Mouse (Mus musculus) stomach, embryonic 16.5 days (tissue): ENCODE measurements around the gene Aasdh. TPM values are rescaled to one million over a fixed set of nuclear protein-coding genes. Genes with fewer than 3 reads are reported as not detected.
"Not testable (repeated sequence)": the region's sequence is repeated elsewhere in the genome, so short reads cannot be mapped to it uniquely, and the experiment has no call there.

ENCODE experiments used
- ATAC-seq: fragments of 200-750 bp; cut with Nextera tagmentation; 2 replicates; pipeline ENCODE4 v1.8.0; 2017; ENCODE audit warnings: moderate number of reproducible peaks, moderate TSS enrichment; ENCODE audit not compliant: insufficient read depth, low FRiP score
- H3K27ac ChIP-seq: fragments of 300-500 bp; sonication (generic); 2 replicates; pipeline ENCODE4 v1.5.1; 2014; ENCODE audit warnings: low read length
- H3K27me3 ChIP-seq: fragments of 300-500 bp; sonication (generic); 2 replicates; pipeline ENCODE4 v1.6.1; 2014; ENCODE audit warnings: low read length, control low read depth, mixed read lengths; ENCODE audit not compliant: control insufficient read depth, insufficient read depth
- H3K36me3 ChIP-seq: fragments of 300-500 bp; sonication (generic); 2 replicates; pipeline ENCODE4 v1.6.1; 2014; ENCODE audit warnings: low read length; ENCODE audit not compliant: control insufficient read depth, insufficient read depth
- H3K4me1 ChIP-seq: fragments of 300-500 bp; sonication (generic); 2 replicates; pipeline ENCODE4 v1.6.1; 2014; ENCODE audit warnings: low read length, control low read depth, mixed read lengths; ENCODE audit not compliant: control insufficient read depth, insufficient read depth
- H3K4me2 ChIP-seq: fragments of 300-500 bp; sonication (generic); 2 replicates; pipeline ENCODE4 v1.6.1; 2014; ENCODE audit warnings: low read depth, low read length, mixed read lengths
- H3K4me3 ChIP-seq: fragments of 300-500 bp; sonication (generic); replicated peaks from 2 replicates; pipeline ENCODE4 v1.5.1; 2014; ENCODE audit warnings: mild to moderate bottlenecking, low read length
- H3K9ac ChIP-seq: fragments of 300-500 bp; sonication (generic); 2 replicates; pipeline ENCODE4 v1.6.1; 2014; ENCODE audit warnings: low read length
- H3K9me3 ChIP-seq: fragments of 300-500 bp; sonication (generic); replicated peaks from 2 replicates; pipeline ENCODE4 v1.6.1; 2016; ENCODE audit warnings: low read length, control low read depth; ENCODE audit not compliant: control insufficient read depth
- WGBS: fragments of 180-500 bp; shearing (Covaris S2); extraction: QIAGEN DNeasy Blood & Tissue Kit; methylation state at CpG from one replicate; pipeline ENCODE4 v1.1.7; 2014; 5-methylcytosine and 5-hydroxymethylcytosine counted together
- polyA plus RNA-seq: library from polyadenylated mRNA; unstranded; fragments of >200 nt; fragmentation: Nextera tagmentation; extraction: Ambion mirVana; gene quantifications from 2 replicates; pipeline ENCODE4 v1.2.1, GENCODE M21; 2015

The Aasdh gene
- polyA plus RNA-seq, 1 experiment from 2014 or later: 15.5 TPM

DNA sequence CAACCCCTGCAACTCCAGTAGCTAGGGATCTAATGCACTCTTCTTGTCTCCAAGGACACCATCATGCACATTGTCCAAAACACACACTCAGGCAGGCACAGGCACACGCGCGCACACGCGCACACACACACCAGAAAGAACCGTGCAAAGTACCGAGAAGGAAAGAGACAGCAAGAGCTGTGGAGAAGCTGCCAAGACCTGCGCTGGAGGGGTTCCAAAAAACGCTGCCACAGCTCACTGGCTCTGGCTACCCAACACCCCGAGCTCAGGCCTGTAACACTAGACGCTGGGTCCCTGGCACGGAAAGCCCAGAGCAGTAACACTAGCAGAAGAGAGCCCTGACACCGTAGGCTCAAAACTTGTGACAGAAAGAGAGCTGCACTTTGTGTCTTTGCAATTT is 18.1 kb upstream of the Aasdh start:
- no peak overlapping the region for H3K4me2 ChIP-seq
- H3K36me3 ChIP-seq: peaks cover 12% of the 10 kb centered on the region
- no peak overlapping the region for H3K27ac ChIP-seq
- no peaks in the 10 kb centered on the region for H3K27me3 ChIP-seq
- H3K4me3 ChIP-seq: no peak overlapping the region
- H3K4me1 ChIP-seq: no peaks in the 10 kb centered on the region
- ATAC-seq: no peak
- H3K9me3 ChIP-seq: 0 out of 2 replicates have a peak, but pooled peaks cover 8% of the 10 kb centered on the region
- WGBS: 93% methylated on average over 13 of the region's 13 CpGs
- no peak overlapping the region for H3K9ac ChIP-seq

DNA sequence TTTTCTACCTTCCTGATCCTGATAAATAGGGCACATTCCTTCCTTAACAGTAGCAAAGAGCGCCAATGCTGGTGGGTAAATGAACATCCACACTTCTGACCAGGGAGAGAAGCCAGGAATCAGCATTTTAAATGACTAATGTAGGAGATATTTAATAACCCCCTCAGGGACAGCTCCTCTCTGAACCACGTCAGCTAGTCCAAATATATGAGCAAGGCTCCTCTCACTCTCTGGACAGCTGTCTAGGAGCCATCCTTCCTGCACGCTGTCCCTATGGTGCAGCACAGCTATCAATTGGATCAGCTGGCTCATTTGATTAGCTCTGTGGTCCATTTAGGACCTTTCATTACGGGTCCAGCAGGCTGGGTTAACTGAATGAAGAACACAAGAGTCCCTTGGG is 17.5 kb upstream of the Aasdh start:
- Histone ChIP-seq H3K9me3 (0 out of 2 replicates have a peak, but pooled peaks cover 8% of the 10 kb centered on the region), H3K4me3 (no peak overlapping the region), H3K27me3 (no peaks in the 10 kb centered on the region), H3K27ac (no peak overlapping the region), H3K4me1 (no peaks in the 10 kb centered on the region), H3K4me2 (no peak overlapping the region), H3K9ac (no peak overlapping the region), H3K36me3 (peaks cover 12% of the 10 kb centered on the region)
- no peak for ATAC-seq
- 89% methylated on average over 4 of the region's 4 CpGs for WGBS

DNA sequence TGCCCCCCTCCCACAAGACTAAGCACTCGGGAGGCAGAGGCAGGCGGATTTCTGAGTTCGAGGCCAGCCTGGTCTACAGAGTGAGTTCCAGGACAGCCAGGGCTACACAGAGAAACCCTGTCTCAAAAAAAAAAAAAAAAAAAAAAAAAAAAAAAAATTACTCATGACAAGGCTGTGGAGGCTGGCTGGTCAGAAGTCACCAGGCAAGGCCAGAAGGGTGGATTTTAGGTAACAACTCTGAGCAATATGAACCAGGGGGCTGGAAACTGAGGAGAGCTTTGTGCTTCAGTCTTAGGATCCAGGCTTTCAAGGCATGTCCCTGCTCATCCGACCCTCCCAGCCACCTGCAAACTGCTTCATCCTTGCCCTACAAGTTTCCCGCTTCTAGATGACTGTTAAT is 7.2 kb upstream of the Aasdh start:
- not testable (repeated sequence) for H3K4me2 ChIP-seq, H3K4me1 ChIP-seq, ATAC-seq, H3K4me3 ChIP-seq, H3K27me3 ChIP-seq, H3K36me3 ChIP-seq, H3K27ac ChIP-seq, H3K9ac ChIP-seq, H3K9me3 ChIP-seq
- 92% methylated on average over 5 of the region's 5 CpGs for WGBS

DNA sequence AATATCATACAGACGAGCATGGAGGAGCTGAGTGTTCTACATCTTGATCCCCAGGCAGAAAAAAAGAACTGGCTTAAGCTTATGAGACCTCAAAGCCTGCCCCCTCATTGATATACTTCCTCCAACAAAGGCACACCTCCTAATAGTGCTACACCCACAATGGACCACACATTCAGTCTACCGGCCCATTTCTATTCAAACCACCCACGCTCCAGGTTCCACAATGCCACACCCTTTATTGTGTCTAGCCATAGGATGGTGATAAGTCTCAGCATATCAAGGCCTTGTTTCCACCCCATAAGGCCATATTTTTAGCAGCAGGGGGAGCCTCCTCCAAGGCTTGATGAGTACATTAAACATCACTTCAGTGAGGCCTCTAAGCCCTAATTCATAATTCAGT is 5.5 kb upstream of the Aasdh start:
- WGBS: 66% methylated on average over 3 of the region's 3 CpGs
- Histone ChIP-seq H3K27me3 (no peaks in the 10 kb centered on the region), H3K27ac (no peak overlapping the region), H3K4me2 (no peak overlapping the region), H3K4me3 (no peak overlapping the region), H3K36me3 (no peaks in the 10 kb centered on the region; the same call in 1 of the 2 replicates), H3K4me1 (0 out of 2 replicates have a peak, but pooled peaks cover 5% of the 10 kb centered on the region), H3K9me3 (no peaks in the 10 kb centered on the region), H3K9ac (no peak overlapping the region)
- ATAC-seq: peak; percentile 47; the same call in 1 of the 2 replicates

DNA sequence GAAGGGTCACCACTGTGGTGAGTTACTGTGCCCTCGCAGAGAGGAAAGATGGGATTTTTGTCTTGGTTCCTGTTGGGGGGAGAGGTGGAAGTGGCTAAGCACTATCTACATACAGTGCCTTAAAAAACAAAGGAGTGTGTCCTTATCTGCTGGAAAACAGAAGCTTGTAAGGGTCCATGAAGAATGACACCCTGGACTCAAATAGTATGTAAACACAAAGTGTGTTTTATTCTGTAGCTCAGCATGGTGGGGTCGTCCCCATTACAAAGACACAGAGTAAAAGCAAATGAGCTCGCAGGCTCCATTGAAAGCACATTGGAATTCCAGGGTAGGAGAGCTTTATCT is 813 bp upstream of the Aasdh start:
- Histone ChIP-seq H3K4me3 (peak overlapping the region; percentile 80), H3K36me3 (no peaks in the 10 kb centered on the region), H3K27ac (peak overlapping the region; percentile 93; the same call in 1 of the 2 replicates), H3K4me2 (peak overlapping the region; percentile 58), H3K27me3 (no peaks in the 10 kb centered on the region), H3K9me3 (no peaks in the 10 kb centered on the region), H3K9ac (peak overlapping the region; percentile 84), H3K4me1 (0 out of 2 replicates have a peak, but pooled peaks cover 6% of the 10 kb centered on the region)
- no peak for ATAC-seq
- WGBS: 27% methylated on average over 3 of the region's 3 CpGs

DNA sequence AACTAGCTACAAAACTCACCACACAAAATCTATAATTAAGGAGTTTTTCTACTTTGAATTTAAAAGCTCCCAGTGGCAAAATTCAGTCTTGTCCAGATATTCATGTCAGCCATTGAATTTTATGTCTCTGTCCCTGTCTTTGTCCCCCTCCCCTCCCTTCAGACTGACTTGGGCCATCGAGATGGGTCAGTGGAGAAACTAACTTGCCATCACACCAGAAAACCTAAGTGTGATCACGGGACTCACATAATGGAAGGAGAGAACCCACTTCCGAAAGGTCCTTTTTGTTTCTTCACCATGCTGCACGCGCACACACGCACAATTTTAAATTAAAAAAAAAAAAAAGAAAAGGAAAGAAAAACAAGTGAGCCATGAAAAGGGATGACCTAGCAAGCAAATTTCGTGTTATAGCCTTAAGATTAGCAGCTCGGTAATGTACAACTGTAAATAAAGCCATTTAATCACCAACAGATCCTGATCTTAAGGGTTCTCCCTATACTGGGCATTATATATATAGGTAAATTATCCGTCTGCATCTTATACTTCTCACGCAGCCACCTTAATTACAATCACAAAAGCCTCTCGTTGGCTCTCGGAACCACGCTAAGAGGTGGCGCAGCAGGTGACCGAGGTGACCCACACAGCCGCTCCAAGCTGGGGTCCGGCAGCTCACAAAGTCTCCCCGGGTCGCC is 455 bp downstream of the Aasdh start:
- Histone ChIP-seq H3K4me3 (peak overlapping the region; percentile 80), H3K4me1 (0 out of 2 replicates have a peak, but pooled peaks cover 6% of the 10 kb centered on the region), H3K9me3 (no peaks in the 10 kb centered on the region), H3K27me3 (no peaks in the 10 kb centered on the region), H3K9ac (peak overlapping the region; percentile 84), H3K27ac (peak overlapping the region; percentile 93), H3K4me2 (peak overlapping the region; percentile 65), H3K36me3 (0 out of 2 replicates have a peak, but pooled peaks cover 3% of the 10 kb centered on the region)
- under 1% methylated on average over 19 of the region's 19 CpGs for WGBS
- ATAC-seq: no peak

DNA sequence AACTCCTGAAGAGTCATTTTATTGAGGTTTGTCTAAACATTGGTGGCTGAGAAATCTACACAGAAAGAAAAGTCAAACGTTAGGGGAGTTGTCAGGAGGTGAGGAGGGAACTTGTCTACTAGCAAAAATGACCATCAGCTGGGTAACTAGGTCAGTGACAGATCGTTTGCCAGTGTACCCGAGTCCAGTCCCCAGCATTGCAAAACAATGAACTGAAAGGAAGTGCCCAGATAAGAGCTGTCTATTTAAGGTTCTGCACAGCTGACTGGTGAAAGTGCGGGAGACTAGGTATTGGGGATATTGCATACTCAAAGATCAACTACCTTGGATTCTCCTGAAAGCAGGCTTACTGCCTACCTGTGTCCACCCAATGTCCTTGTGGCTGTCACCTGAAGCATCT is 3.2 kb downstream of the Aasdh start:
- Histone ChIP-seq H3K9me3 (no peaks in the 10 kb centered on the region), H3K4me2 (no peak overlapping the region), H3K27me3 (no peaks in the 10 kb centered on the region), H3K4me3 (no peak overlapping the region), H3K36me3 (0 out of 2 replicates have a peak, but pooled peaks cover 3% of the 10 kb centered on the region), H3K9ac (no peak overlapping the region), H3K4me1 (0 out of 2 replicates have a peak, but pooled peaks cover 6% of the 10 kb centered on the region), H3K27ac (no peak overlapping the region)
- no peak for ATAC-seq
- 75% methylated on average over 4 of the region's 4 CpGs for WGBS

DNA sequence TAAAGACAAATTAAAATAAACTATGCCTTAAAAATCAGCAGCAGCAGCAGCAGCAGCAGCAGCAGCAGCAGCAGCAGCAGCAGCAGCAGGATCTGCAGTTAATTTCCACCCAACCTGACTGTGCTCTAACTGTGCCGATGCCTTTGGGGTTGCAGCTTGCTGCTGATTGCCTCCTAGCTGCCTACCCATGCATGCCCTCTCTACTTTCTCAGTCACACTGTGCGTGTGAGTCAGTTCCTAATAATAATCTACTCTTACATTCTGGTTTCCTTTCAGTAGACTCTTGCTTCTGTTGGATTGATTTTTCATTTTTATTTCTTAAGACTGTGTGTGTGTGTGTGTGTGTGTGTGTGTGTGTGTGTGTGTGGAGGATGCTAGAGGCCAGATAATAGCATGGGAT is 12.2 kb downstream of the Aasdh start:
- ATAC-seq: no peak
- Histone ChIP-seq H3K4me3 (no peak overlapping the region), H3K4me1 (no peaks in the 10 kb centered on the region), H3K4me2 (no peak overlapping the region), H3K27me3 (no peaks in the 10 kb centered on the region), H3K9me3 (no peaks in the 10 kb centered on the region), H3K36me3 (0 out of 2 replicates have a peak, but pooled peaks cover 5% of the 10 kb centered on the region), H3K27ac (no peak overlapping the region), H3K9ac (no peak overlapping the region)
- 77% methylated on average over 2 of the region's 2 CpGs for WGBS

DNA sequence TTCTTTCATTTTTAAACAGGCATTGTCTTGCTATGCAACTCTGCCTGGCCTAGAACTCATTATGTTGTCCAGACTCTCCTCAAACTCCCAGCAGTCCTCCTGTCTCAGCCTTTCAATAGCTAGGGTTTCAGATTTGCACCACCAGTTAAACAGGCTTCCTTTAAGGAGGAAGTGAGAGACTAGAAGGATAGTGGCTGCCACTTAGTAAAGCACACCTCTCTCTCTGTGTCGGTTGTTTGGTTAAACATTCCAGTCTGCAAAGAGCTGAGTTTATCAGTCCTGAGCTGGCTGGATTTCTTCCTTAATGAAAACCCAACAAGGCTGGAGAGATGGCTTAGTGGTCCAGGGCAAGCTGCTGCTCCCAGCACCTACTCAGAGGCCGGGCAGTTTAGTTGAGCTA is 12.7 kb downstream of the Aasdh start:
- no peaks in the 10 kb centered on the region for H3K4me1 ChIP-seq
- no peaks in the 10 kb centered on the region for H3K9me3 ChIP-seq
- H3K4me2 ChIP-seq: no peak overlapping the region
- WGBS: 34% methylated on average over 2 of the region's 2 CpGs
- 0 out of 2 replicates have a peak, but pooled peaks cover 5% of the 10 kb centered on the region for H3K36me3 ChIP-seq
- 0 out of 2 replicates have a peak overlapping the region, but pooled peaks have one; percentile 6 for H3K27ac ChIP-seq
- no peak overlapping the region for H3K9ac ChIP-seq
- no peak overlapping the region for H3K4me3 ChIP-seq
- H3K27me3 ChIP-seq: no peaks in the 10 kb centered on the region
- ATAC-seq: no peak
